Comparison of ENCODE assay signal across 8 mouse cellular contexts in the genomic region with DNA sequence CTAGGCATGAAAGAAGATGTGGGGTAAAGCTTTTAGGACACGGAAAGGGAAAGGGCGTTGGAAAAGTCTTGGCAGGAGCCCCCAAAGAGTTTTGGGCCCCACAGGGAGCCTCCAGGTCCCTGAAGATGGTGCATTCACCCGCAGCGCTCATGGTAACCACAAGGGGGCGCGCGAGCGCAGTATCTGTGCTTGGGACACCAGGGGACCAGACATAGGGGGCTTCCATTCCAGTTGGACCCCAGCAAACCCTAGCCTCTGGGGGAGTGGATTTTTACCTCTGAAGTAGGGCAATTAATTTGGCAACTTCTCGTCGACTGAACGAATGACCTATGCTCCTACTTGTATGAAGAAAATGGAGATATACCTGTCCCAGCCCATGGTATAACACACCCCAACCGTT.
A peak's percentile ranks its signal among the peaks of the same experiment; 100 is the strongest.
DNase-seq lines count a peak whose midpoint lies in the region; ATAC-seq and TF ChIP-seq lines count a peak whose summit lies in the region.

No protein-coding gene starts in this region.

- no peaks in the 10 kb centered on the region for H3K9me3 ChIP-seq in kidney, postnatal 0 days (replicated peaks; ENCODE audit: low read length)
- no peaks in the 10 kb centered on the region for H3K9me3 ChIP-seq in liver, embryonic 13.5 days (replicated peaks)

- no peak overlapping the region for H3K9ac ChIP-seq in kidney, postnatal 0 days (ENCODE audit: low read depth, low read length)
- no peak overlapping the region for H3K9ac ChIP-seq in liver, embryonic 13.5 days

- H3K36me3 ChIP-seq in kidney, postnatal 0 days (ENCODE audit: insufficient read depth, low read length), result no peaks in the 10 kb centered on the region
- no peaks in the 10 kb centered on the region for H3K36me3 ChIP-seq in liver, embryonic 13.5 days

- H3K27me3 ChIP-seq in kidney, postnatal 0 days (ENCODE audit: insufficient read depth, low read length), result no peaks in the 10 kb centered on the region
- H3K27me3 ChIP-seq in liver, embryonic 13.5 days, result no peaks in the 10 kb centered on the region

- H3K4me1 ChIP-seq in kidney, postnatal 0 days (replicated peaks; ENCODE audit: insufficient read depth, low read length), result no peaks in the 10 kb centered on the region
- no peaks in the 10 kb centered on the region for H3K4me1 ChIP-seq in liver, embryonic 13.5 days (replicated peaks)

- H3K4me2 ChIP-seq in kidney, postnatal 0 days (ENCODE audit: low read length), result no peak overlapping the region
- H3K4me2 ChIP-seq in liver, embryonic 13.5 days, result no peak overlapping the region

- no peak overlapping the region for H3K4me3 ChIP-seq in kidney, postnatal 0 days (replicated peaks; ENCODE audit: low read depth, low read length)
- no peak overlapping the region for H3K4me3 ChIP-seq in liver, embryonic 13.5 days (replicated peaks)

- H3K27ac ChIP-seq in kidney, postnatal 0 days, result no peak overlapping the region
- no peak overlapping the region for H3K27ac ChIP-seq in liver, embryonic 13.5 days

- DNase-seq in 3134 (ENCODE audit: extremely low read depth, insufficient read length, low spot score), result peak; percentile 34
- DNase-seq in Muller cell, postnatal 12 days (ENCODE audit: inconsistent ontology term), result peak; percentile 44
- DNase-seq in cerebellum, adult 9-10 months, result peak; percentile 85
- DNase-seq in frontal cortex, postnatal 36 days (ENCODE audit: low spot score in 2 of 2), result peak; percentile 77 to 80
- peak; percentile 72 for DNase-seq in kidney, postnatal 0 days (ENCODE audit: low spot score)
- peak; percentile 46 for DNase-seq in liver, embryonic 13.5 days
- peak; percentile 72 for DNase-seq in ovary, postnatal 14 days (ENCODE audit: low spot score)
- peak; percentile 74 for DNase-seq in thymus, postnatal 25 days

- 18% methylated on average over 12 of the region's 12 CpGs for WGBS in kidney, postnatal 0 days
- 11% methylated on average over 12 of the region's 12 CpGs for WGBS in liver, embryonic 13.5 days (ENCODE audit: insufficient replicate concordance)

- TF ChIP-seq CTCF in kidney, postnatal 0 days (IDR thresholded peaks at IDR 0.05; ENCODE audit: low read depth), result peak; percentile 92

- no peak; the same call in 1 of the 2 replicates for ATAC-seq in kidney, postnatal 0 days (replicated peaks; ENCODE audit: low FRiP score, low read depth)
- no peak for ATAC-seq in liver, embryonic 13.5 days (ENCODE audit: low read depth)

Comparison
In these comparisons a context has a peak if more than half of its experiments do, and no peak if none do; other contexts are left out.
1. DNase-seq: peak in every context shown above with its lines; median percentile 85 in cerebellum, adult 9-10 months; 78 in frontal cortex, postnatal 36 days; 74 in thymus, postnatal 25 days; 72 in kidney, postnatal 0 days; 72 in ovary, postnatal 14 days; 46 in liver, embryonic 13.5 days; 44 in Muller cell, postnatal 12 days; 34 in 3134.